Mouse (Mus musculus) erythroblast, embryonic 14.5 days (primary cell): Measurements from ENCODE around the gene Tmem186. TPM values are rescaled to one million over a fixed set of nuclear protein-coding genes. Genes with fewer than 3 reads are reported as not detected.

Experiments used
- H3K27me3 ChIP-seq: 2 replicates; pipeline ENCODE4 v1.6.1; 2012; ENCODE audit warnings: inconsistent platforms; ENCODE audit not compliant: control insufficient read depth
- H3K36me3 ChIP-seq: 2 replicates; pipeline ENCODE4 v1.6.1; 2012; ENCODE audit warnings: mild to moderate bottlenecking, inconsistent platforms; ENCODE audit not compliant: control insufficient read depth
- H3K4me1 ChIP-seq: 2 replicates; pipeline ENCODE4 v1.6.1; 2012; ENCODE audit warnings: inconsistent platforms; ENCODE audit not compliant: control insufficient read depth
- H3K4me3 ChIP-seq: replicated peaks from 2 replicates; pipeline ENCODE3; 2012; ENCODE audit warnings: moderate library complexity, mild to moderate bottlenecking, inconsistent platforms
- H3K9me3 ChIP-seq: 2 replicates; pipeline ENCODE4 v1.6.1; 2012; ENCODE audit warnings: low read length, inconsistent platforms, mixed read lengths; ENCODE audit not compliant: control insufficient read depth
- GATA1 ChIP-seq: IDR thresholded peaks from 2 replicates; pipeline ENCODE4 v1.6.1; 2012; ENCODE audit warnings: low read length, inconsistent platforms, mixed read lengths
- TAL1 ChIP-seq: IDR thresholded peaks from 3 replicates; pipeline ENCODE4 v1.6.1; 2012; ENCODE audit warnings: low read length, inconsistent platforms, mixed read lengths
- polyA plus RNA-seq: library from polyadenylated mRNA; stranded (reverse); fragments of >175 nt; gene quantifications from 2 replicates; pipeline ENCODE4 v1.2.3, GENCODE M21; 2012

Tmem186 gene
- polyA plus RNA-seq, 1 experiment: 0.35 TPM

DNA sequence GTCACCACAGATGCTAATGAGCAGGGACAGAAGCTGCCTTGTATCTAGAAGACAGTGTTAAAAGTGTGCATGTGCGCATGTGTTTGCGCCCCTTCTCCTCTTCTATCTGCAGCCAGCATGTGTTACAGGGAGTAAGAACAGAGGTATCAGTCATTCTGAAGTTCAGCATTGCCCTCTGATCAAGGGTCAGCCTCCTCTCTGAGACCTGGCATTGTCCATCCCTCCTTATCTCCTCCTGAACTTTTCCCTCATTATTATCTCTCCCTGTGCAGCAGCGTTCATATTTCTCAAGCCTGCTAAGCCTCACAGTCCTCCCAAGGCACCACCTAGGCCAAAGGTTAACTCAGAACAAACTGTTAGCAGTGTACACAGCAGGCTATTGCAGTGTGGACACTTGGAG, 33.7 kb downstream of the Tmem186 start:
- Histone ChIP-seq H3K27me3 (peaks cover 5% of the 10 kb centered on the region; the same call in 1 of the 2 replicates), H3K4me3 (no peak overlapping the region), H3K36me3 (no peaks in the 10 kb centered on the region; the same call in 1 of the 2 replicates), H3K9me3 (no peaks in the 10 kb centered on the region), H3K4me1 (peaks cover 18% of the 10 kb centered on the region)
- TF ChIP-seq GATA1 (no peak), TAL1 (no peak)

DNA sequence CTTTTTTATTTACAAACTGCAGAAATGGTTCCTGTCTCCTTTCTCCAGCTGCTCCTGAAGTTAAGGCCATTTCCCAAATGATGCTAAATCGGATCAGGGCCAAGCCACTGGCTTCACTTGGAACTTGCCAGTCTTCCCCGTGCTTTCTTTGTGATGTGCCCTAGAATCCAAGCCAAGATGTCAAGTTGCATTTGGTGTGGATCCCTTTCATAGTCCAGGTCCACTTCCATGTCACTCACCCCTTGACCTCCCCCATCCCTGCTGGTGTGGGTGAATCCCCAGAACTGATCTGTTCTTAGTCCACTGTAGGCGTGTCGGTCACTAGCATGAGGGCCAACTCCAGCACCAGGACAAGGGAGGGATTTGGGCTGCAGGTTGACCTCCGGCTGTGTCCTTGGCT, 40.0 kb downstream of the Tmem186 start:
- H3K9me3 ChIP-seq: no peaks in the 10 kb centered on the region
- no peak overlapping the region for H3K4me3 ChIP-seq
- TF ChIP-seq GATA1 (no peak), TAL1 (no peak)
- no peaks in the 10 kb centered on the region; the same call in 1 of the 2 replicates for H3K36me3 ChIP-seq
- peaks cover 4% of the 10 kb centered on the region for H3K4me1 ChIP-seq
- H3K27me3 ChIP-seq: peaks cover 5% of the 10 kb centered on the region; the same call in 1 of the 2 replicates

DNA sequence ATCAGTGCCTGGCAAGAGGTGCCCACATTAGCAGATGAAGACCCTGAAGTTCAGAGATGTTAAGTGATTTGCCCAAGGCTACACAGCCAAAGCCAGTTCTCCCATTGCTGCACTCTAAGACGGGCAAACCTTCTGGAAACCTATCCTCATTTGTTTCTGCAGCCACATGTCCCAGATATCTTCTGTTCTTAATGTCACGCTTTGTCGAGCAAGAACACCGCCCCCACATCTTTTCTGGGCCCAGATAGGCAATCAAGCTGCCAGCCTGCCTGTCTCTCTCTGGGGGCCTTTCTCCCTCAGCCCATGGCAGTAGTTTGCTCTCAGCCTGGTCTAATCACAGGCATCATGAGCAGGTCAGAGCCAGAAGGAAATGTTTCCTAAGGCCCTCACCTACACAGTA, 41.2 kb downstream of the Tmem186 start:
- H3K4me1 ChIP-seq: no peaks in the 10 kb centered on the region
- H3K9me3 ChIP-seq: no peaks in the 10 kb centered on the region
- no peak for TF ChIP-seq GATA1
- no peak for TF ChIP-seq TAL1
- peaks cover 4% of the 10 kb centered on the region; the same call in 1 of the 2 replicates for H3K27me3 ChIP-seq
- peaks cover 2% of the 10 kb centered on the region; the same call in 1 of the 2 replicates for H3K36me3 ChIP-seq
- no peak overlapping the region for H3K4me3 ChIP-seq

DNA sequence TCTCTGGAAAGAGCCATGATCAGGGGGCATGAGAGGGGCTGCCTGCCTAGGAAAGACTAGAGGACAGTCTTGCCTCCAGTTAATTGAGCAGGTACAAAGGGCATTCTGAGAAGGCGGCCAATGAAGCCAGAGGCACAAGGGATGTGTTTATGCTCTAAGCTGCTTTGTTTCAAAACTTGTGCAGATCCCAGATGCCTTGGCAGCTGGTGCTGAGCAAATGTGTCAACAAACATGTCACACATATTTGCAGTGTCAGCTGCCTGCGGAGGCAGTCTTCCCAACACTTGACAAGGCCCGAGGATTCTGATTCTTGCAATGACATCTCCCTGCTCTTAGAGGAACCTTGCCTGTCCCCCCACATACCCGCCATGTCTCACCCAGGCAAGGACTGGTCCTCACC, 42.1 kb downstream of the Tmem186 start:
- Histone ChIP-seq H3K9me3 (no peaks in the 10 kb centered on the region), H3K36me3 (peaks cover 2% of the 10 kb centered on the region; the same call in 1 of the 2 replicates), H3K4me1 (no peaks in the 10 kb centered on the region), H3K4me3 (no peak overlapping the region), H3K27me3 (no peaks in the 10 kb centered on the region; the same call in 1 of the 2 replicates)
- no peak for TF ChIP-seq TAL1
- no peak for TF ChIP-seq GATA1

DNA sequence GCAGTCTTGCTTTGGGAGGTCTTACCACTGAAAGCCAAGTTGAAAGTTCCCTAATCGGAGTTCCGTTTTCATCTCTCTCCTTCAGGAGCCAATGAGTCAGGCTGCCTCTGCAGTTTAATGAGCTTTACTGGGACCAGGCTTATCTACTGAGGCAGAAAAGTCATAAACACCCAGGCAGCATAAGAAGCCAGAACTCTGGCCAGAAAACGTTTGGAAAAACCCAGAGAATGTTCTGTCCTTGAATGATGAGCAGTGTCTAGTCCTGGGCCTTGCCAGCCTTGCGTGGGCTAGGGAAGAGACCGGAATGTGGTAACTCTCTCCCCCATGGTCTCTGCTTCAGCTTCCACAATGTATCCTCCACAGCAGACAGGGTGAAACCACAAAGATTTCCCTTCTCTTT, 52.5 kb downstream of the Tmem186 start:
- H3K4me1 ChIP-seq: no peaks in the 10 kb centered on the region; the same call in 1 of the 2 replicates
- TF ChIP-seq GATA1 (no peak), TAL1 (no peak)
- peaks cover 9% of the 10 kb centered on the region; the same call in 1 of the 2 replicates for H3K36me3 ChIP-seq
- H3K4me3 ChIP-seq: no peak overlapping the region
- H3K27me3 ChIP-seq: no peaks in the 10 kb centered on the region; the same call in 1 of the 2 replicates
- H3K9me3 ChIP-seq: peaks cover 7% of the 10 kb centered on the region

DNA sequence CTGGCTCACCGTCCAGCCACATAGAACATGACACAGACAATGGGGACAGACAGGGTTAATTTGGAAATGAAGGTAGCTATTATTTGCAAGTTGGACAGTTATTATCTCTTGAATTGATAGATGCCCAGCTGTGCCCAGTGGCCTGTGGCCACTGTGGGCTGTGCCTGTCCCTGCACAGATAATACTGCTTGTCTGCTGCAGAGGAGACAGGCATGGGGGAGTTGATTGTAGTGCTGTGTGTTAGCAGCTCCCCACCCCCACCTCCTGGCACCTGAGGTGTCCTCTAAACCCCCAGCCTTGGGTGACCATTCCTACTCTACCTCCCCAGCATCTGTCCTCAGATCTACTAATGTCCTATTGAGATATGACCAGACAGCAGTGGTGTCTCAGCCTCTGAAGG, 53.3 kb downstream of the Tmem186 start:
- Histone ChIP-seq H3K4me3 (no peak overlapping the region), H3K9me3 (peaks cover 7% of the 10 kb centered on the region), H3K36me3 (peaks cover 7% of the 10 kb centered on the region; the same call in 1 of the 2 replicates), H3K27me3 (no peaks in the 10 kb centered on the region; the same call in 1 of the 2 replicates), H3K4me1 (no peaks in the 10 kb centered on the region; the same call in 1 of the 2 replicates)
- TF ChIP-seq GATA1: no peak
- no peak for TF ChIP-seq TAL1

Other genes with a start within 250 kb of the Tmem186 start
- not detected in 2 replicates for gene Tmem114, start 212.6 kb downstream of the Tmem186 start, polyA plus RNA-seq
- 0.87 and 1.4 TPM in 2 replicates for gene Mettl22, start 166.9 kb downstream of the Tmem186 start, polyA plus RNA-seq
- gene Abat, start 124.3 kb downstream of the Tmem186 start, polyA plus RNA-seq: 0.06 and 0.21 TPM in 2 replicates
- gene Pmm2, start within 50 bp of the Tmem186 start, polyA plus RNA-seq: 1.6 and 2.7 TPM in 2 replicates
- gene Carhsp1, start 34.4 kb upstream of the Tmem186 start, polyA plus RNA-seq: 30.7 and 31.2 TPM in 2 replicates
- gene Gm5767, start 43.1 kb upstream of the Tmem186 start, polyA plus RNA-seq: not detected in 2 replicates
- 6.0 and 6.8 TPM in 2 replicates for gene Usp7, start 154.6 kb upstream of the Tmem186 start, polyA plus RNA-seq
- gene 1810013L24Rik, start 192.4 kb upstream of the Tmem186 start, polyA plus RNA-seq: 1.8 and 2.1 TPM in 2 replicates